Mouse (Mus musculus) brown adipose tissue, adult 24 weeks (tissue): ENCODE data around the gene Sypl. TPM values are rescaled to one million over a fixed set of nuclear protein-coding genes. Genes with fewer than 3 reads are reported as not detected.

Experiments
- H3K27ac ChIP-seq: fragments of 200-500 bp; replicated peaks from 2 replicates; pipeline ENCODE4 v1.5.1; 2012; ENCODE audit warnings: low read depth, mild to moderate bottlenecking, low read length
- H3K4me1 ChIP-seq: fragments of 200-500 bp; 2 replicates; pipeline ENCODE4 v1.6.1; 2012; ENCODE audit warnings: low read length, mixed read lengths; ENCODE audit not compliant: control insufficient read depth, insufficient read depth, insufficient read length
- H3K4me3 ChIP-seq: fragments of 200-500 bp; 2 replicates; pipeline ENCODE4 v1.5.1; 2012; ENCODE audit warnings: low read depth, mild to moderate bottlenecking, low read length, moderate library complexity; ENCODE audit not compliant: insufficient read depth
- polyA plus RNA-seq: library from polyadenylated mRNA; stranded (reverse); fragments of >200 nt; gene quantifications from 2 replicates; pipeline ENCODE4 v1.2.4, GENCODE M21; 2012; ENCODE audit not compliant: missing spikeins, insufficient read depth, insufficient read length

The Sypl gene
- polyA plus RNA-seq, 1 experiment, result 76.0 TPM

DNA sequence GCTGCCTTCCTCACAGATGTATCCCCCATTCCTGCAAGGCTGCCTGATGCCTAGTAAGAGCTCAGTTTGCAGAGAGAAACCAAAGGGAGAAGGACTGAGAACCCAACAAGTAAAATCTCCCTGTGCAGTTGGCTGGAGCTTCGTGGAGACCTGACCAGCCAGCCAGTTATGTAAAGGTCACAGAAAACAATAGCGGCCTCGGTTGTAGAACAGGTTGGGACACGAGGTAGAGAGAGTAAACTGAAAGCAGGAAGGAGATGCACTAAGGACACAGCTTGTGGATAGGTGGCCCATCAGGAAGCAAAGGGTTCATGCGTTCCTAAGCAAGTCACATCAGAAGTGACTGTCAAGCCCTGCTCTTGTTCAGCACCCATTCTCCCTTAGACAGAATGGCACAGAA, 52.2 kb downstream of the Sypl start:
- no peak overlapping the region for H3K27ac ChIP-seq
- H3K4me3 ChIP-seq, result no peak overlapping the region
- no peaks in the 10 kb centered on the region for H3K4me1 ChIP-seq

DNA sequence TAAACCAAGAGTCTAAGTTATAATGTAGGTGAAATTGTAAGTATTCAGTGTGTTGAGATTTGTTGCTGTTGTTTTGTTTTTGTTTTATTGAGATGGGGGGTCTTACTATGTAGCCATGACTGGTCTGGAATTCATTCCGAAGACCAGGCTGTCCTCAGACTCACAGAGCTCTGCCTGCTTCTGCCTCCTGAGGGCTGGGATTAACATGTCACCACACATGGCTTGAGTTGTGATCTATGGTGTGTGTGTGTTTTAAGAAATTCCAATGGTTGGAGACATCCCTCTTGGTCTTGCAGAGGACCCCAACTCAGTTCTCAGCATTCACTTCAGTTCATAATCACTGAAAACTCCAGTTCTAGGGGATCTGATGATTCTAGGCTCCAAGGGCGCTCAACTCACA, 53.5 kb downstream of the Sypl start:
- H3K4me1 ChIP-seq, result no peaks in the 10 kb centered on the region
- H3K4me3 ChIP-seq, result no peak overlapping the region
- H3K27ac ChIP-seq, result no peak overlapping the region

DNA sequence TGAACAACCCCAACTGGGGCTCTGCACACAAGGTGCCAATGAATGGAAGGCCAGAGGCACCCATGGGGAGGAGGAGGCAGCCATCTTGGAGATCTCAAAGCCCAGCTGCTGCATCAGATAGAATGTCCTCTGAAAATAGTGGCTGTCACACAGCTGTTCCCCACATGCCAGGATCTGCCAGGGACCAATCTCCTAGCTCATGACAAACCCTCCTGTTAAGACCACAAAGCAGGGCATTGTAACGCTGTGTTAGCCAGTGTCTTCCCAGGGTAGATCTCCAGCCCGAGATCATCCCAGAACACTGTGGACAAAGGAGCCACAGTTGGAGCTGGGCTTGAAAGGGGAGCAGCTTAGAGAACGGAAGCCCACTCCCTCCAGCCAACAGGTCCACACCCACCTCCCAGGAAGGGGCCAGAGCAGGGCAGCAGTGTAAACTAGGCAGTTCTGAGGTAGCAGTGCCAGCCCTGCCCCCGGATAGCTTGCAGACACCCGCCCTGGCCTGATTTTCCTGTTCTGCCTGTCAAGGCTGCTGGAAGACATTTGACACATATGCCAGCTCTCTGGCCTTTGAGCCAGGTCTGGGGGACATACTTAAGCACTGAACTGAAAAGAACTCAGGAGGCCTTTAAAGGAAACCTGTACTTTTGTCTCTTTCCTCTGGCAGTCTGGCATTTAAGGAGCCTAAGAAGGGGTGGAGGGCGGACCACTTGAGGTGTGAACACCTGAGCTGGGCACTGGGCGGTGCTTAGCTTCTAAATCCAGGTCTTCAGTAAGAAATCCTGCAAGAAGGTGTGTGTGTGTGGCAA, 54.8 kb downstream of the Sypl start:
- Histone ChIP-seq H3K27ac (no peak overlapping the region), H3K4me3 (no peak overlapping the region), H3K4me1 (no peaks in the 10 kb centered on the region)

DNA sequence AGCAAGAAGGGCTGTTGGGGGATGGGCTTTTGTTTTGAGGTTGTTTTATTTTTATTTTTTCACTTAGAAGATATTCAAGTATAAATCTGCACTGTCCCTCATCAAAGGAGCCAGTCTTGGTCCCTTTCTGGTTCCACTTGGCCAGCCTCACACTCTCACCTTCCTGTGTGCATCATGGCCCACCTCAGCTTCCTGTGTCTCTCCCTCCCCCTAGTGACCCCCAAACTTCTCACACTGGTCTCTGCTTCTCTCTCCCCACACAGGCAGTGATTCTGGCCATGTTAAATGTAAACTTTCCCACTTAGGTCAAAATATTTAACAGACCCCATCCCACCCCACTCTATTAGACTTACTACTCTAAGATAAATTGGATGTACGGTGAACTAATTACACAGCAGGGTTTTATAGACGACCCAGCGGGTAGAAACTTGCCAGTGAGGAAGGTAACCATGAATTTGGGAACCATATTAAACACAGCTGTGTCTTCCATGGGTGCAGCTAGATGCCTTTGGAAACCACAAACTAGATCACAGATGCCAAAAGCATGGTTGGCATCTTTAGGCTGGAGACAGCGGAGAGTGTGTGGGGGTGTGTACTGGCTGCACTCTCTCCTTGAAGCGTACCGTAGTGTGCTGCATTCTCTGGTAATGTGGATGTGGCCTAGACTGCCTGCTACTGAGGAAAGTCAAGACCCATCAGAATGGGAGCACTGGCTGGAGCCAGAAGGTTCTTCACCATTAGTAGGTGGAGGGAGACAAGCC, 55.7 kb downstream of the Sypl start:
- no peak overlapping the region for H3K4me3 ChIP-seq
- H3K27ac ChIP-seq, result no peak overlapping the region
- no peaks in the 10 kb centered on the region for H3K4me1 ChIP-seq

DNA sequence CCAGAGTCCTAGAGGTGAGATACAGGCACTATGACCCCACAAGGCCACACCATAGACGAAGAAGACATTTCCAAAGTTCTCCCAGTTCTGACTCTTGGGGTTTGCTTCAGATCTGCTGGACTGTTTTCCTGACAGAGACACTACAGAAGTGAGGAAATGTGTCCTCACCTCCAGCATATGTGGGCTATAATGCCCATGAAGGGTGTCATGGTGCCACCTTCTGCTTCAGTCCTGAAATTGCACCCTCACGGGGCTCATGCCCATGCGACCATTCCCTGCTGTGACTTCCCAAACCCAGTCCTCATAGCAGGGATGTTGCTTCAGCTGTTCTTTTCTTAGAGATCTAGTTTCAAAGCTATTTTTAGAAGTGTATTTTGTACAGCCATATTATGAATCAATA, 56.3 kb downstream of the Sypl start:
- Histone ChIP-seq H3K4me1 (no peaks in the 10 kb centered on the region), H3K27ac (no peak overlapping the region), H3K4me3 (no peak overlapping the region)

DNA sequence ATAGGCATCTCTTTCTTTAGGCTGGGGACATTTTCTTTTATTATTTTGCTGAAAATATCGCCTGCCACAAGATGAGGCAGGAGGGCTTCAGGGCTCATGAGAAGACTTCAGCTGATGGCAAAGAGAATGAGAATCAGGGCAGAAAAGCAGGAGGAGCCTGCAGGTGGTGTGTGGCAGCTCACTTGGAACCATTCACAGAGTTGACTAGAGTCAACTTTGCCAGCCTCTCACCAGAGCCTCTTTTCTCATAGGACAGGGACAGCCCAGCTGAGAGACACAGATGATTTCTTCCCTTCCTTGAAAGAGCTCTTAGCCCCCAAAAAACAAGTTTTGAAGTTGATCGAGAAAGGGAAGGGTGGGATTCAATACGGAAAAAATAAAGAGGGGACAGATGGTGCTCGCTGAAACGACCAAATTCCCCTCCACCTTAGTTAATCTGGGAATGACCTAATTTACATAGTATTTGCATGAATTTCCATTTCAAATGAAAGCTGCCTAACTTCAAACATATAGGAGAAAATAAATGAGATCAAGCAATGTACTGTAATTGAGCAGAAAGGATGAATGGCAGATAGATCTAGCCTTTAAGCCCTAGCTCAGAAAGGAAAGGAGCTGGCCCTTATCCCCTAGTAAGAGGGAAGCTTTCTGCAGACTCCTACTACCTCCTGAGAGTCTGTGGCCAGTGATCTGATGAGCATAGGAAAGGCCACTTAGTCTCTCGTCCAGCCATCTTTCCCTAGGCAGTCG, 60.5 kb downstream of the Sypl start:
- Histone ChIP-seq H3K27ac (no peak overlapping the region), H3K4me1 (no peaks in the 10 kb centered on the region), H3K4me3 (no peak overlapping the region)

DNA sequence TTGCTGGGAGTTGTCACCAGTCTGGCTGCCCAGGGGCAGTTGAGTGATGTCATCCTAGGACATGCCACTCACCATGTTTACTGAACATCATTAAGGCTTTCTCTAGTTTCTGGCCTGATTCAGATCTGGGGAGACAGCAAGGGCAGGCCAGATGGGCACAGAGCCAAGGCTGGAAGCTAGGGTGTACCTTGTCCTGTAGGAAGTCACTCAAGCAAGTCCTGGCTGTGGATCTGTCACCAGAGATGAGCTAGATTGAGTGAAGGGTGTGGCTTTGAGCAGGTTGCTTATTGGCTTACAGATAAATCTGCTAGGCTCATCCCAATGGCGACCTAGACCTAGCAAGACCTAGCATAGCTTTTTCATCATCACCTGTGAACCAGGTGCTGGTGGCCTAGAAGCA, 61.4 kb downstream of the Sypl start:
- Histone ChIP-seq H3K27ac (no peak overlapping the region), H3K4me1 (no peaks in the 10 kb centered on the region), H3K4me3 (no peak overlapping the region)

DNA sequence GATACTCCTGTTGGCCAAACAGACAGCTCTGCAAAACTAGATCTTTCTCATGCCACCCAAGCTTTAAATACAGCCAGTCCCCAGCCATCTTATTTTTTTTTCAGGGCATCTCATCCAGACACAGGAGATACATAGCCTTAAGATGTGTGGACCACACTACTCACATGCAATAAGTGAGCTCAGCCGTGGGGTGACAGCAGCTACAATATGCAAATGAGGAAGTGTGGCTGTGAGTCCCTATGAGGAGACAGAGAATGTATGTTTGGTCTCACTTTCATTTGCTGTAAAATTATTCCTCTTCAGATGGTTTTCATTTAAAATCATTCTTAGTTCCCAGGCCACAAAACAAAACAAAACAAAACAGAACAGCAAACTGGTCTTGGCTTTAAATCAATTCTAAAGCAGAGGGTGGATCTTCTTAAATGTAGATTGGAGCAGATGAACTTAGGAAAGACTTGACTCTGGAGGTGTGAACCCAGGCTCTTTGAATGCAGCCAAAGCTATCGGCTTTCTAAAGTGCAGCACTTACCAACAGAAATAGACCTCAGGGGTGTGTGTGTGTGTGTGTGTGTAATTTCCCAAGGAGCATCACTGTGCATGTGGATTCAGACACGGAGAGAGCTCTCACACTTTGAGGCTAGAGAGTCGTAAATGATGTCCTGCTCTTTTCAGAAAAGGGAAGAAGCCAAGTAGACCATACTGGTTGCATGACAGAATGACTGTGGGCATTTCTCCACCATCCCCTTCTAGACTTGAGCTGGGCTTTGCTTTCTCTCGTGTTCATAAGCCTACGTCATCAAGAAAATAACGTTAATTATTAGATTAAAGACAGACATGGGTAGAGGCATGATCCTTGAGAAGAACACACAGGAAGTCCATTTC, 63.4 kb downstream of the Sypl start:
- Histone ChIP-seq H3K4me1 (peaks cover 2% of the 10 kb centered on the region; the same call in 1 of the 2 replicates), H3K4me3 (no peak overlapping the region)

DNA sequence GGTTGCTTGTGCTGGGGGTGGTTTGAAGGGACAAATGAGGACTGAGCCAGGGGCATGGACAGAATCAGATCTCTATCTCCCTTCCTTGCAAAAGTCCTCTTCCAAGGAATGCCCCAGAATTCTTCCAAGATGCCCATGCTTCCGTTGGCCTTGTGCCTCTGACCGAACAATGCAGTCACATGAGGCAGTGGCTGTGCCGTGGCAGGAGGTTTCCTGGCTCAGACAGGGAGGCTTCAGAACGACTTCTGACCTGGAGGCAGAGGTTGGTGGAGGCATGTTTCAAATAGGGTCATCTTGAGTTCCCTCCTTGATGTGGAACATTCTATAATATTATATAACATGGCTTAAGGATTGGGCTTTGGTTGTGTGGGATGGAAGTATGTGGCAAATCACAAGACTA, 64.9 kb downstream of the Sypl start:
- Histone ChIP-seq H3K27ac (no peak overlapping the region), H3K4me3 (no peak overlapping the region), H3K4me1 (peaks cover 2% of the 10 kb centered on the region; the same call in 1 of the 2 replicates)

More for the DNA sequence above, 63.4 kb downstream of the Sypl start:
- H3K27ac ChIP-seq, result no peak overlapping the region

DNA sequence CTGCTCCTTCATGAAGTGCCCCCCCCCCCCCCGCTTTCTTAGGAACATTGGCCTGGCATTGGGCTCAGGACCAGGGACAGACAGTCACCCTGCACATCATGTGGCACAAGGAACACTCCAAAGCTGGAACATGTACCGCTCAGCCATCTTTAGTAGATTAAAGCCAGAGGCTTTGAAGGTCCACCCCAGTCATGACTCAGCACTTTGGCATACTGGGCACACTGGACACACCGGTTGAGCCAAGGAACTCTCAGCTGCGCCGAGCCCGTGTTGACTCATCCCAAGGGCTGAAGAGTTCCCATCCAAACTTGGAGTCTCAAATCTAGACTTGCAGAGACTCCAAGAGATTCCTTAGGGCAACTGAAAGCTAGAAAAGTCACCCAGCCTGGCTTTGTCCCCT, 66.3 kb downstream of the Sypl start:
- peaks cover 2% of the 10 kb centered on the region; the same call in 1 of the 2 replicates for H3K4me1 ChIP-seq
- H3K4me3 ChIP-seq, result no peak overlapping the region
- no peak overlapping the region for H3K27ac ChIP-seq

DNA sequence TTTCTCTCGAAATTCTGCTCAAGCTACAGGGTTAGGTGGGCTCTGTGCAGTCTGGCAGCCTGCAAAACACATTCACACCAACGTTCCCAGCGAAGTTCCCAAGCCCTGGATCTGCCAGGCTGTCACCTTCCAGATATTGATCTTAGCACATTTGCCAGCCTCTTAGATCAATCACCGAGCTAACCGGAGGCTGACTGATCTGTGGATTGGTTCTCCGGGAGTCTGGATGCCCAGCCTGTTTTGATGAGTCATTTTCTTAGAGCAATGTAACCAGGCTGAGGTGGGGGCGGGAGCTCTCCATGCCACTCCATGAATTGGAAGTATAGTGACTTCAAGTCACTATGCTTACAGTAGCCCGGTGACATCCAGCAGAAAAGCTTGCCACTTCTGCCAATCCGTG, 67.4 kb downstream of the Sypl start:
- no peak overlapping the region for H3K27ac ChIP-seq
- no peak overlapping the region for H3K4me3 ChIP-seq
- H3K4me1 ChIP-seq, result peaks cover 2% of the 10 kb centered on the region; the same call in 1 of the 2 replicates

DNA sequence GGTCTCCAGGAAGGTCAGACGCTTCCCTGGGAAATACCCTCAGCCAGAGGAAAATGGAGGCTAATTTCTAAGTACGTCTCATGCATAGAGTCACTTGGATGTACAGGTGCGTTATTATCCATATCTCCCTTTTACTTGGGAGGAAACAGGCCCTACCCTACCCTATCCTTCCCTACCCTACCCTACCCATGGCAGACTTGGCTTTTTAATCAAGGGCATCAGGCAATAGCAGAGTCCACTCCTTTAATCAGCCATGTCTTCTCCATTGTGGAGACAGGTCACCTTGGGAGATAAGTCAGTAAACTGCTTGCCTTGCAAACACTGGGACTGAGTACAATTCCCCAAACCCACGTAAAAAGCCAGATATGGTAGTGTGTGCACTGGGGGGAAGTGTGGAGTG, 68.1 kb downstream of the Sypl start:
- no peak overlapping the region for H3K4me3 ChIP-seq
- H3K27ac ChIP-seq, result no peak overlapping the region
- peaks cover 2% of the 10 kb centered on the region; the same call in 1 of the 2 replicates for H3K4me1 ChIP-seq

DNA sequence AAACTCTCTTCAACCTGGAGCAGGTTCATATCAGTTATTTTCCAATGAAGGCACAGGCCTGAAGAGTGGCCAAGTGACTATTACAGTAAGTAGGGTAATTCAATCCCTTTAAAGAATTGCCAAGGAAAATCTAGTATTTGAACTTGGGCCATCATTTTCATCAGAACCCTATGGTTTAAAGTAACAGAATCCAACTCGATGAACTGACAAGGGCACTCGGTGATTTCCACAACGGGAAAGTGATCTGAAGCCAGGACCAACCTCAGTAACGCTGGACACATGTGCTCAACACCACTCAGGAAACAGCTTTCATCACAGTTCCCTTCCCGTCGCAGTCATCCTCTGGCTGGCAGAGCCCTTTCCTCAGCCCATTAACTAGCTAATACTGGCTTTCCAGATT, 70.8 kb downstream of the Sypl start:
- H3K27ac ChIP-seq, result no peak overlapping the region
- H3K4me1 ChIP-seq, result peaks cover 2% of the 10 kb centered on the region; the same call in 1 of the 2 replicates
- no peak overlapping the region for H3K4me3 ChIP-seq

DNA sequence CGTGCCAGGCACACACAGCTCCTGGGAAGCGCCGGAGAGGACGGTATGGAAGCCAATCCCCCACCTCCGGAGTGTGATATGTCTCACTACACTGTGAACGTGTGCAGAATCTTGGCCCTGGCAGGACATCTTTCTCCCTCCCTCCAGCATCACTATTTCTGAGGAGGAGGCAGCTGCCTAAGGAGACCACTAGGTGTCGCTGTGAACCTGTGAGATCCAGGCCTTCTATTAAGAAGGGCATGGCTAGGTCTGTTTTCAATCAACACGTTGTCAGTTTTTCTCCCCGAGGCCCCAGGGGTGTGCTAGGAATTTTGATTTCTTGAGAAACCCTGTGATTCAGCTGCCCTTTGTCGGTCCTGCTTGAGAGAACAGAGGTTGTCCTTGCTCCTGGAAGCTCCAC, 73.4 kb downstream of the Sypl start:
- Histone ChIP-seq H3K27ac (no peak overlapping the region), H3K4me1 (peaks cover 5% of the 10 kb centered on the region), H3K4me3 (no peak overlapping the region)
